Mouse (Mus musculus) macrophage (primary cell): ENCODE data around the gene Exoc6b. TPM values are rescaled to one million over a fixed set of nuclear protein-coding genes. Genes with fewer than 3 reads are reported as not detected.

Experiments used
- H3K27ac ChIP-seq: fragments of 350-480 bp; formaldehyde crosslinking; 2 replicates; pipeline ENCODE4 v1.9.0; 2021
- H3K36me3 ChIP-seq: fragments of 350-480 bp; formaldehyde crosslinking; 2 replicates; pipeline ENCODE4 v1.9.0; 2021; ENCODE audit errors: inconsistent target
- H3K4me3 ChIP-seq: fragments of 350-480 bp; formaldehyde crosslinking; 2 replicates; pipeline ENCODE4 v1.9.0; 2021; ENCODE audit errors: inconsistent target
- H3K79me2 ChIP-seq: fragments of 350-480 bp; formaldehyde crosslinking; 2 replicates; pipeline ENCODE4 v1.9.0; 2021; ENCODE audit errors: inconsistent target
- WGBS: methylation state at CpG from one replicate; pipeline ENCODE4 v1.1.7; 2026; ENCODE audit warnings: inconsistent platforms; ENCODE audit not compliant: missing documents; 5-methylcytosine and 5-hydroxymethylcytosine counted together
- polyA plus RNA-seq: library from polyadenylated mRNA; stranded (reverse); fragments of 250-400 nt; gene quantifications from 3 replicates; pipeline ENCODE4 v1.2.4, GENCODE M21; 2018; ENCODE audit warnings: inconsistent platforms

Gene Exoc6b
- polyA plus RNA-seq, 1 experiment from 2014 or later: 16.1 TPM

DNA sequence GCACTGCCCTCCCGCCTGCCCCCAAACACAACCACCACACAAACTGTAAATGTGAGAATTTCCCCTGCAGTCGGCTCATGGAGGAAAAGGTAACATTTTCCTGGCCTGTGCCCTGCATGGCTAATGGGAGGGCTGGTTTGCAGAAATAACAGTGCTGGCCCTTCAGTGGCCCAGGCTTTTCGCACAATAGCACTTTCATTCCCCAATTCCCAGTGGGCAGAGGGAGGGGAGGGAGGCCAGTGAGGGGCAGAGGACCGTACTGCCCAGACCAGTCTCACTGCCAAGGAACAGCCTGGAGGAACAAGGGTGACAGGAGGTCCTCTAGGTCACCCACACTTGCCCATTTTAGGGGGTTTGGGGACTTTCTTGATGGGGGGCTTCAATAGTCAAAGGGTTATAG lies 491.4 kb downstream of the Exoc6b start:
- no peaks in the 10 kb centered on the region for H3K79me2 ChIP-seq
- no peak overlapping the region for H3K4me3 ChIP-seq
- WGBS: 72% methylated on average over 4 of the region's 4 CpGs
- no peaks in the 10 kb centered on the region for H3K36me3 ChIP-seq
- no peak overlapping the region for H3K27ac ChIP-seq

DNA sequence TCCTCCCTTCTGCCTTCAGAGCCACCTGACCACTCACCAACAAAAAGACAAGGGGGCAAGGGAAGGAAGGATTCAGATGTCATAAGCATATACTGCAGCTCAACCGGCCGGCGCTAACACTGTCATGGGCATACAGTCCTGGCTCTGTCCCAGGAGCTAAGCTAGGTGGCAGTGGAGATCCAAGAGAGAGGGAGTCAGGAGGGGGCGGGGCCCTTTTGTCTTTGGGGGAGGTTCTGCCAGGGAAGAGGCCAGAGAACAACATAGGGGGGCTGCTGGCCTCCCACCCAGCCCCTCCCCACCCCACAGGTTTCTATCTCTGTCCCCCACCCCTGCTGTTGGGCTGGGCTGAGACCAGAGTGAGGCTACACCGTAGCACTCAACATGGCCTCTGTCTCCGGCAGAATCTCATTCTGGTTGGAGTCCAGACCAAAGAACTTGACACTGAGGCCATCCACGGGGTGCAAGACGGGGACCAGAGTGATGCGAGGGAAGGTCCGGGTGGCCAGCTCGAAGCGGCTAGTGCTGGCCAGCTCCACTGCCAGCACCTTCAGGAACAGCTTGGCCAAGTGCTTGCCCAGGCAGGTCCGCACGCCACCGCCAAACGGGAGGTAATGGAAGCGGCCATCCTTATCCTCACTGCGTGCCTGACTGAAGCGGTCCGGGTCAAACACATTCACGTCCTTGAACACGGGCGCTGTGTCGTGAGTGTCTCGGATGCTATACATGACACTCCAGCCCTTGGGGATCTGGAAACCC lies 495.2 kb downstream of the Exoc6b start:
- Histone ChIP-seq H3K27ac (no peak overlapping the region), H3K36me3 (no peaks in the 10 kb centered on the region)

DNA sequence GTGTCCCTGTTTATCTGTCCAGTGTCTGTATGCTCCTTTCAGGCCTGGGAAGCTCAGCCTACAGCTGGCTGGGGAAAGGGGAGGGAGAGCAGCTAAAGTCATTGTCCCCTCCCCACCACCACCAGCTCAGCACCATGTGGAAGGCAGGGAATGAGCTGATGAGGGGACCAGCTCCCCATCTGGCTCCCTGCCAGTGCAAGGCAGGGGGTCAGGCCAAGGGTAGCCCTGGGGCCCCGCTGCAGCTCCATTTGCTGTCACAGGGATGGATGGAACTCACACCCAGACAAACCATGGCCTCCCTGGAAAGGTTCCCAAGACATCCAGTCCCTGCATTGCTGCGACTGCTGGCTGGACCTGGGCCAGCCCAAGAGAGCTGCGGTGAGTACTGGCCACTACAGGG lies 499.3 kb downstream of the Exoc6b start:
- no peak overlapping the region for H3K27ac ChIP-seq
- WGBS: 87% methylated on average over 3 of the region's 3 CpGs
- H3K79me2 ChIP-seq: no peaks in the 10 kb centered on the region
- no peaks in the 10 kb centered on the region for H3K36me3 ChIP-seq
- H3K4me3 ChIP-seq: no peak overlapping the region

More for the DNA sequence above, 495.2 kb downstream of the Exoc6b start:
- H3K4me3 ChIP-seq: no peak overlapping the region
- H3K79me2 ChIP-seq: no peaks in the 10 kb centered on the region
- 82% methylated on average over 21 of the region's 25 CpGs for WGBS

DNA sequence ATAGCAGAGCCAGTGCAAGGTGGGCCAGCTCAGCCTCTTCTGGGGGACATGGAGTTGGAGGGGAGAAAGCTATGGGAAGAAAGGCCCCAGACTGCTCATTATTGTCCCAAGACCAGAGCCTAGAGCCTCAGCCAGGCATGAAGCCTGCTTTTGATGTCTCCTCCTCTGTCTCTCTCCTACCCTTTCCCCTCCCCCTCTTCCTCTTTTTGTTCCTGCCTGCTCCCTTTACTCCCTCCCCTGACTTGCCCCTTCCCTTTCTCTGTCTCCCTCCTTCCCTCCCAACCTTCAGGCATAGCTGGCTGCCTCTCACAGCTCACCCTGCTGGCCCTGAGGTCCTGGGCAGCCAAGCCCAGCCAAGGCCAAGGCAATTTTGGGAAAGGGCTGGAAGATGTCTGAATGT lies 499.7 kb downstream of the Exoc6b start:
- no peak overlapping the region for H3K4me3 ChIP-seq
- H3K27ac ChIP-seq: no peak overlapping the region
- no peaks in the 10 kb centered on the region for H3K36me3 ChIP-seq
- no peaks in the 10 kb centered on the region for H3K79me2 ChIP-seq

DNA sequence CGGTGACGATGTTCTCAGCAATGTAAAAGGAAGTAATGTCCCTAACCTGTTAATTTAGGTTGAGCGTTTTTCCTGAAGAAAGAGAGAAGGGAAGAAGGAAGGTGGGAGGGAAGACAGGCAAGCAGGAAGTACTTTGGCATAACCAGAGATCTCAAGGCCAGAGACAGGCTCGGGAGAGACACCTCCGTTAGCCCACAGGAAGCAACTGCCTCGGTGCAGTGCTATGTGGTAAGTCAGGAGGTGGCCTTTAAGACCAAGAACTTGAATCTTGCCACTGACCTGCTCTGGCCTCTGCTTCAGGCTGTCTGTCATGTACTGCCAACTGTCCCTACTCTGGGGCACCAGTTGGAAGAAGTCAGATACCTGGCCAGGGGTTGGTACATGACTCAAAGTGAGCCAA lies 500.4 kb downstream of the Exoc6b start:
- Histone ChIP-seq H3K79me2 (no peaks in the 10 kb centered on the region), H3K4me3 (no peak overlapping the region), H3K27ac (no peak overlapping the region), H3K36me3 (no peaks in the 10 kb centered on the region)
- WGBS: 17% methylated on average over 6 of the region's 6 CpGs

Other genes starting within 250 kb of the Exoc6b start
- 9.5 to 33.7 TPM (median 23.3 TPM) in 3 replicates for gene Spr, start 68.3 kb upstream of the Exoc6b start, polyA plus RNA-seq
- gene Emx1, start 117.9 kb upstream of the Exoc6b start, polyA plus RNA-seq: not detected in 3 replicates